Mouse (Mus musculus) kidney, adult 2 months (tissue): ENCODE measurements around the gene Cyp4a32. TPM values are rescaled to one million over a fixed set of nuclear protein-coding genes. Genes with fewer than 3 reads are reported as not detected.
"Not testable (repeated sequence)": the region's sequence is repeated elsewhere in the genome, so short reads cannot be mapped to it uniquely, and the experiment has no call there.

Source experiments
- DNase-seq: peaks from one replicate; pipeline ENCODE4 v3.0.0; 2021
- H3K27ac ChIP-seq: fragments of 200-500 bp; 2 replicates; pipeline ENCODE4 v1.5.1; 2012; ENCODE audit warnings: low read depth, low read length, control low read depth, inconsistent platforms; ENCODE audit not compliant: insufficient read depth
- H3K27me3 ChIP-seq: fragments of 200-500 bp; replicated peaks from 2 replicates; pipeline ENCODE4 v1.6.1; 2012; ENCODE audit warnings: mild to moderate bottlenecking, moderate library complexity, low read length, inconsistent platforms; ENCODE audit not compliant: control insufficient read depth, insufficient read depth
- H3K36me3 ChIP-seq: fragments of 200-500 bp; 2 replicates; pipeline ENCODE4 v1.6.1; 2012; ENCODE audit warnings: mild to moderate bottlenecking, moderate library complexity, low read length, inconsistent platforms; ENCODE audit not compliant: control insufficient read depth, insufficient read depth
- H3K4me1 ChIP-seq: fragments of 200-500 bp; 2 replicates; pipeline ENCODE4 v1.6.1; 2011; ENCODE audit warnings: low read length; ENCODE audit not compliant: control insufficient read depth, insufficient read depth
- H3K4me3 ChIP-seq: fragments of 200-500 bp; 2 replicates; pipeline ENCODE4 v1.5.1; 2011; ENCODE audit warnings: mild to moderate bottlenecking, low read depth, low read length, control low read depth; ENCODE audit not compliant: insufficient read depth
- CTCF ChIP-seq: fragments of 200-500 bp; conservative IDR thresholded peaks from 2 replicates; pipeline ENCODE4 v1.5.1; 2011; ENCODE audit warnings: low read depth, mild to moderate bottlenecking, control low read depth, low read length, moderate library complexity, mixed read lengths; ENCODE audit not compliant: insufficient read depth, insufficient read length
- POLR2A ChIP-seq: fragments of 200-500 bp; IDR thresholded peaks from one replicate; pipeline ENCODE4 v1.6.1; 2011; ENCODE audit warnings: low read depth, low read length, control low read depth
- WGBS: fragments of 180-500 bp; shearing (Covaris S2); methylation state at CpG from one replicate; pipeline ENCODE4 v1.1.7; 2018; 5-methylcytosine and 5-hydroxymethylcytosine counted together
- polyA plus RNA-seq: library from polyadenylated mRNA; depleted of rRNA; stranded (reverse); fragments of >200 nt; gene quantifications from 2 replicates; pipeline ENCODE4 v1.2.3, GENCODE M21; 2012

Cyp4a32 gene
- polyA plus RNA-seq, 1 experiment = 0.91 TPM

DNA sequence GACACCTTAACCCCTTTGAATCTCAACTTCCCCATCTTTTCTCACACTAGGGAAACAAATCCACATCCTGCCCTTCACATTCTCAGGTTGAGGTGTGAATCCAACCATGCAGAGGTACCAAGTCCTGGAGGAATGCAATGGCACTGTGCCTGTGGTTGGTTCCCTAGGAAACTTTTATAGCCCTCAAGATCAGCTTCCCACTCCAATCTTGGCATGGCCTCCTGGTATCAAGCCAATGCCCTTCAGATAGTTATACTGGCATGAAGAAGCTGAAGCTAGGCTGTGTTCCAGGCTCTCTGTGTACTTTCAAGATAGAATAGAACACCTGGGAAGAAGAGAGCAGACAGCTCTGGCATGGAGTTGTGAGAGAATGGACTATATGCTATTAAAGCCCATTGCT lies 44.6 kb downstream of the Cyp4a32 start:
- peak overlapping the region; percentile 97 for H3K27ac ChIP-seq

DNA sequence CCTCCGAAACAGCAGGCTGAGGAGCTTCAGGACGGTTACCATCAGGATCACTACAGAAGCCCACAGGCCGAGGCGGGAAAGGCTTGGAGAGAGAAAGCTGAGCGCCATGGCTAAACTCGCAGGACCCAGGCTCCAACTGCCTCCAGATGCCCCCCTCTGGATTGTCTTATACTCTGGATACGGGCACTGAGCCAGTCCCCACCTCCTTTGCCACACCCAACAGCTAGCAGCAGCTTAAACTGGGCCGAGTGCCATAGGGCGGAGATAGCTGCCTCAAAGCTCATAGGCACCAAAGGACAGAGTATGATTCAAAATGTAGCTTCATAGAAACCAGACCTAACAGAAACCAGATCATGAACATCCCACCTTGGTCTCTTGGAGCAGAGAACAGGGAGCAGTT lies 46.8 kb downstream of the Cyp4a32 start, which contains the start of gene Cyp4b1:
Gene Cyp4b1 (minus strand): TSS at position 144 of the 400 bp plus-strand sequence.
- Histone ChIP-seq H3K27me3 (no peaks in the 10 kb centered on the region), H3K36me3 (peaks cover 7% of the 10 kb centered on the region; the same call in 1 of the 2 replicates), H3K27ac (peak within 1 kb of the TSS; percentile 97), H3K4me3 (peak within 1 kb of the TSS; percentile 83), H3K4me1 (peaks cover 16% of the 10 kb centered on the region; the same call in 1 of the 2 replicates)
- TF ChIP-seq POLR2A = peak; percentile 95
- TF ChIP-seq CTCF = no peak
- 43% methylated on average over 9 of the region's 9 CpGs for WGBS
- peak; percentile 93 for DNase-seq

More for the DNA sequence above, 44.6 kb downstream of the Cyp4a32 start:
- DNase-seq = peak; percentile 95
- Histone ChIP-seq H3K4me1 (peaks cover 23% of the 10 kb centered on the region), H3K4me3 (peak overlapping the region; percentile 83), H3K27me3 (no peaks in the 10 kb centered on the region), H3K36me3 (peaks cover 9% of the 10 kb centered on the region; the same call in 1 of the 2 replicates)
- no peak for TF ChIP-seq CTCF

DNA sequence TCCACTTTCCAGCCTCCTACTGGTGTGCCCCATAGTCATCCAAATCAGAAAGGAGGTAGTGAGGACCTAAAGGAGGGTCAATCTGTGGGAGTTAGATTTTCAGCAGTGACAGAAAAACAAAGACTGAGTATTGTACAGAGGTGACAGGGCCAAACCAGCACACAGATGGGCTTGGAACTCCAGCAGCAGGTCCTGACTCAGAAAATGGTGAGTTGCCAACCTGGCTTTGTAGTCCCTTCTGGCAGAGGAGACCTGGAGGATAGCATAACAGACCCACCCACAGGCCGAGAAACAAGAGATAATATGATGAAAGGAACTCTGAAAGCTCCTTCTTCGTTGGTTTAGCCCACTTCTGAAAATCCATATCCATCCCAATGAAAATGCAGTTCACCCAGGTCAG lies 48.0 kb downstream of the Cyp4a32 start:
- Histone ChIP-seq H3K36me3 (peaks cover 7% of the 10 kb centered on the region; the same call in 1 of the 2 replicates), H3K27ac (no peak overlapping the region), H3K4me3 (no peak overlapping the region), H3K27me3 (no peaks in the 10 kb centered on the region), H3K4me1 (peaks cover 9% of the 10 kb centered on the region; the same call in 1 of the 2 replicates)
- no peak for TF ChIP-seq POLR2A
- no peak for TF ChIP-seq CTCF
- no peak for DNase-seq
- WGBS = 85% methylated on average over 2 of the region's 2 CpGs

DNA sequence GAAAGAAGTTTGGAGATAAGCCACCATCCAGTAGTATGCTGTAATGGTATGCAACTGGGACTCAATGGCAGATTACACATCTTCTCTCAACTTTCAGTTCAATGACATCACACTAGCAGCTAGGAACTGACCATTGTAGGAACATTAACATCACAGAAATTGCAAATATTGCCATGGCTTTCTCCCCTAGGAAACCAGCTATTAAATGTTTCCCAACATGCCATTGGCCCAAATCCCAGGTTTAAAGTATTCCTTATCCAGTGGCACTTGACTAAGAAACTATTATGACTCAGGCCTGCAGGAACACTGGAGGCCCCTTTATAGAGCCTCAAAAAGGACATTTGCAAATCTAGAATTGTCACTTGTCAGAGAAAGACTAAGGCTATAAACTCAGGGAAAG lies 48.6 kb downstream of the Cyp4a32 start:
- DNase-seq = no peak
- peaks cover 7% of the 10 kb centered on the region; the same call in 1 of the 2 replicates for H3K36me3 ChIP-seq
- H3K4me1 ChIP-seq = peaks cover 7% of the 10 kb centered on the region; the same call in 1 of the 2 replicates
- no peak for TF ChIP-seq POLR2A
- no peak for TF ChIP-seq CTCF
- no peaks in the 10 kb centered on the region for H3K27me3 ChIP-seq
- no peak overlapping the region for H3K4me3 ChIP-seq
- H3K27ac ChIP-seq = no peak overlapping the region

DNA sequence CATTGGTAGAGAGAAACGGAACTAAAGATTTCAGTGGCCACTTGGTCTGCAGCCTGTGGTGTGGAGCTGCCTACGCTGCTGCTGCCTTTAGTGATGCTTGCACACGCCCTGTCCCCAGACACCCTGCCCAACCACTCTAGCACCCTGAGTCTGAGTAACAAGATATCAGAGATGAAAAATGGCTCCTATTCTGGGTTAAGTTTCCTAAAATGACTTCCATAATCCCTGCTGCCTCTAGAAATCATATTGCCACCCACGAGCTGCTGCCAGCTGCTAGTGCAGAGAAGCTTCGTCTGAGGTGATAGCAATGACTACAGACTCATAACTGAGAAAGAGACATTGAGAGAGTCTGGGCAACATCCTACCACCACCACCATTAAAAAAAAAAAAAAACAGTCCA lies 50.1 kb downstream of the Cyp4a32 start:
- H3K4me3 ChIP-seq = no peak overlapping the region
- H3K27me3 ChIP-seq = no peaks in the 10 kb centered on the region
- DNase-seq = no peak
- no peak for TF ChIP-seq POLR2A
- no peak for TF ChIP-seq CTCF
- peaks cover under 1% of the 10 kb centered on the region; the same call in 1 of the 2 replicates for H3K4me1 ChIP-seq
- peaks cover 5% of the 10 kb centered on the region; the same call in 1 of the 2 replicates for H3K36me3 ChIP-seq
- no peak overlapping the region for H3K27ac ChIP-seq
- 95% methylated on average over 5 of the region's 5 CpGs for WGBS

DNA sequence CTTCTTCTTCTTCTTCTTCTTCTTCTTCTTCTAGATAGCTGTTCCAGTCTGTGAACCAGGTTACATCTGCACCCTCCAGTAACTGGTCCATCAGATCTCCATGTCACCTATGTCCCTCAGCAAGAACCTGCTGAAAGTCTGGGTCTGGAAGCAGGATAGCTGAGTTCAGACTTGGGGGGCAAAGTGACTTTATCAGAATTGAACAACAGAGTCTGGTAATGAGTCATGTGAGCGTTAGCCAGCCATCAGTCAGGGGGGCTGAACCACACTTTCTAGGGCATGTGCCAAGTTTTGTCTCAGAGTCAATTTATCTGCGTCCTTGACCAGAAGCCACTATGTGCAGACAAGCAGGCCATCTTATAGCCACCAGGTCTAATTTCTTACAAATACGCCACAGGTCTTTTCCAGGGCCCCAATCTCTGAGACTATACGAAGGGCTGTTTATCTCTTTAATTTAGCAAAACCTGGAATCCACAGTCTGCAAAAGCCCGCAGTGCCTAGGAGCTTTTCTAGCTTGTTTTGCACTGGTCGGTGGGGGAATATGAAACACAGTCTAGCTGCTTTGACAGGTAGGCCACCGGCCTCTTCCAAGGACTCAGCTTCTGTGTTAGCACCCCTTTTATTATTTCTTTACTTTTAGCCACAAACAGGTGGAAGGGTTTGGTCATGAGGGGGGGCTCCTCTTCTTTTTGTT lies 55.2 kb downstream of the Cyp4a32 start:
- not testable (repeated sequence) for H3K36me3 ChIP-seq, H3K27ac ChIP-seq, H3K4me1 ChIP-seq, H3K4me3 ChIP-seq, H3K27me3 ChIP-seq, DNase-seq
- 90% methylated on average over 7 of the region's 7 CpGs for WGBS

DNA sequence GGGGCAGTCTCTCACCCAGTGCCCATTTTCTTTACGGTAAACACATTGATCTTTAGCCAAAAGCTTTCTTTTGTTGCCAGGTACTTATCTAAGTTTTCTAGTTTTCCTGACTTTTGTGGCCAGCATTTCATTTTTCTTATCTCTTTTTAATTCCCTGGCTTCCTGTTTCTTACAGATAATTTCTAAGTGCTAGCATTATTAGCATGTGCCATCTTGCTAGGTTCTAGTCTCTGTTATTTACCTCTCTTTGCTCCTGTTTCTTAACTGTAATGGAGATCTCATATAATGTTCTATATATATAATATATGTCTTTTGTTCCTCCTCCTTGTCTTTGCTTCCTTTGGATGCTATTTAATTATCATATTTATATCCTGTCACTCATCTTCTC lies 55.8 kb downstream of the Cyp4a32 start:
- 79% methylated on average over 1 of the region's 1 CpGs for WGBS

More for the DNA sequence above, 55.8 kb downstream of the Cyp4a32 start:
- not testable (repeated sequence) for H3K4me1 ChIP-seq, H3K4me3 ChIP-seq, H3K36me3 ChIP-seq, H3K27me3 ChIP-seq, DNase-seq, H3K27ac ChIP-seq
